Mouse (Mus musculus) kidney, adult 9 months (tissue): Measurements from ENCODE around the gene Rps18.
"Not testable (repeated sequence)": the region's sequence is repeated elsewhere in the genome, so short reads cannot be mapped to it uniquely, and the experiment has no call there.

Experiments
- DNase-seq: peaks from one replicate; pipeline ENCODE4 v3.0.0; 2022

Gene Rps18

GRCm38 (mm10) chr17:33965846-33966550 is 10.2 kb upstream of the Rps18 start:
- no peak for DNase-seq

DNA sequence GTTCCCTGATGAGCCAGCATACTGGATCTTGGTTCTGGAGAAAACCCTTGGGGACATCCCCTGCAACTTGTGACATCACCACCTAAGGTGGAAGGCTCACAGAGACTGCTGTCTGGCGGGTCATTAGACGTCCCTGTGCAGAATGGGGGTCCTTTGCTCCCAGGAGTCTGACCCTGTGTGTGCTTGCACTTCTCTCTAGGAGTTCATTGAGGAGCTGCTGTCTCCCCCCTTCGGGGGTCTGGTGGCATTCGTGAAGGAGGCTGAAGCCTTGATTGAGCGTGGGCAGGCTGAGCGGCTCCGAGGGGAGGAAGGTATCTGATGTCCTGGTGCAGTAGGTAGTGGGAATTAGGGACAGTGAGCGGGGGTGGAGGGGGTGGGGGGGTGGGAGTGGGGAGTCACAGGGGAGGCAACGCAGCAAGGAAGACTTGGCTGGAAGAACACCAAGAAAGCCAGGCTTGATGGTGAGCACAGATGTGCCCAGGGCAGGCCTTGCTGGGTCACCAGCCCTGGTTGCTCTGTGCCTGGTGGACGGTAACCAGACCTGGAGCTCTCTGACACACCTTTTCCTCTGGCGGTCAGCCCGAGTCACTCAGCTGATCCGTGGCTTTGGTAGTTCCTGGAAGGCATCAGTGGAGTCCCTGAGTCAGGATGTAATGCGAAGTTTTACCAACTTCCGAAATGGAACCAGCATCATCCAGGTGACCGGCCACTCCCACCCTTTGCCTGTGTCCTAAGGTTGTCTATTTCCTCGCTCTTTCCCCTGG is 9.5 kb upstream of the Rps18 start:
- DNase-seq, result no peak

- DNase-seq, result no peak
Observed at GRCm38 (mm10) chr17:33962876-33963275, 7.1 kb upstream of the Rps18 start.

DNA sequence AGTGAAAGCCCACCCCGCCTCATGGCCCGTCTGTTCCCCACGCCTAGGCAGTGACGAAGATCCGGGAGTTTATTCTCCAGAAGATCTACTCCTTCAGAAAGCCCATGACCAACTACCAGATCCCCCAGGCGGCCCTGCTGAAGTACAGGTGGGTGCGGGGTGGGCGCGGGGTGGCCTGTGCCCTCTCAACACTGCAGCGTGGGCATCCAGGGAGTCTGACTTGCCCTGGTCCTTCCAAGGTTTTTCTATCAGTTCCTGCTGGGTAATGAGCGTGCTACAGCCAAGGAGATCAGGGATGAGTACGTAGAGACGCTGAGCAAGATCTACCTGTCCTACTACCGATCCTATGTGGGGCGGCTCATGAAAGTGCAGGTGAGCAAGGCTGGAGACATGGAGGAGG is 4.1 kb upstream of the Rps18 start:
- DNase-seq, result no peak

- DNase-seq, result no peak
Observed at GRCm38 (mm10) chr17:33959135-33959534, 3.3 kb upstream of the Rps18 start.

GRCm38 (mm10) chr17:33958451-33958850 is 2.6 kb upstream of the Rps18 start:
- no peak for DNase-seq

GRCm38 (mm10) chr17:33957493-33957892 is 1.7 kb upstream of the Rps18 start:
- no peak for DNase-seq

DNA sequence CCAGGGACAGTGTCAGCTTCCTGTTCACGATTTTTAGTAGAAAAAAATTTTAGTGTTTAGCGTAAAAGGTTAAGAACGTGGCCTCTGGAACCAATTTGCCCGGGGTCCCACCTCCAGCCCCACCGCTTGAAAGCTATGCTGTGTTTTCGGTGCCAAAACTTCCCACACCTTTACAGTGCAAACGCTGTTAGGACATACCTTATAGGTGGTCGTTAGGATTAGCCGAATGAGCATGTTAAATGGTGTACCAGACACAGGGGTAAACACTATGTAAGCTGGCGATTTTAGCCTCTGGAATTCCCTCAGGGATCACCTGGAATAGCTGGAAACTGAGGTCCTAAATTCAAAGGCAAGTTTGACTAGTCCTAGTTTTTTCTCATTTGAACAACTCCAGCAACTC is 535 bp upstream of the Rps18 start:
- DNase-seq, result no peak

DNA sequence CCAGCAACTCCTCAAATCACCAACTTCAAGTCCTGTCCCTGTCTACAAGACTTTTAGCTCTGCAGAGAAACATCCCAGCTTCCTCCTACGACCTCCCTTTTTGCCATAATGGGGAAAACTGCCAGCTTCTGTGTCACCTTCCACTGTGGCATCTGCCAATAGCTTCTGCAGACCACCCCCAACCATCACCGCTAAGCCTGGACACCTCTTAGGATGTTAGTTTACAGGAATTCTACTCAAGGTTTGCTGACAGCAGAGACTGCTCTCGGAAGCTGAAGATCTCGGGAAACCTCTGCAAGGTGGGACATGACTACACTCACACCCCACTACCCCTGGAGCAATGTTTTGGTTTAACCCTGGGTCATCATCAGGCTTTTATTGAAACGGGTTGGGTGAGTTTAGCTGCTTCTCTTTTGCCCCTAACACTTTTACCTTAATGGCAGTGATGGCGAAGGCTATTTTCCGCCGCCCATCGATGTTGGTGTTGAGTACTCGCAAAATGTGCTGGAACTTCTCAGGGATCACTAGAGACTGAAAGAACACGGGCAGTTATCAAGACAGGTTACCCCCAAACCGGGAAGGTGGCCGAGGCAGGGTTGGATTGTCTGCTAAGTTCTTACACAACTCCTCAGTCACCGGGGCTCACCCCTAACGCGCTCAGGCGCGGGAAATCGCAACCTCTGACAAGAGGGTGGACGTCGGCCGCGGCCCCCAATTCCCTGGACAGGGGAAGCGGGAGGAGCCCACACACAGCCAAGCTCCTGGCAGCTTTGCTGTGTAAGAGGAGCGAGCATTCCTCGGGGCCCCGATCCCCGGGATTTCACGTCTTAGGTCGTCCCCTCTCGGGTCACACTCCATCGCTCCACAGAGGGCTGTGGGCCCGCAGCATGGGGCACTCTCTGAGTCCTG is 901 bp downstream of the Rps18 start:
- peak; percentile 47 for DNase-seq

DNA sequence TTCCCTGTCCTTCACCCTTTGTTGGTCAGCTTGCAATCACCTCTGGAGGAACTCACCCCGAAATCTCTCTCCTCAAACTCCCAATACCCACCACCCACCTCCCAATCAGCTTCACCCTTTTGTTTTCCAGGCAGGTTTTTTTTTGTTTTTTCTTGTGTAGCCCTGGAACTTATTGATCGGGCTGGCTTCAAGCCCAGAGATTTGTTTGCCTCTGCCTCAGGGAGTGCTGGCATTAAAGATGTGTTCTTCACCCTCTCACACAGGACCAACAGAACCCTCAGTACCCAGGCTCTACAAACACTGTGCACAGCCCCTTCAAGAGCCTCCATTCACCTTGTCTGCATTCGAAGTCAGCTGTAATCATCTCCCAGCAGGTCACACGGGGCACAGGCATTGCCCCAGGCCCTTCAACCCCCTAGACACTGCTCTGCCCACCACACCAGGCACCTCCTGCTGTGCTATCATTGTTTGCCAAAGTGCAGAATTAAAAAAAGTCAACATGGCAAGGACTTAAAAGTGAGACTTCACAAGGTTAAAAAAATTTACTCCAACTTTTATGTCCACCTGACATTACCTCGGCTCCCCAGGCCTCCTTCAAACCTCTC is 1.7 kb downstream of the Rps18 start:
- no peak for DNase-seq

GRCm38 (mm10) chr17:33953310-33953709 is 2.5 kb downstream of the Rps18 start:
- no peak for DNase-seq

DNA sequence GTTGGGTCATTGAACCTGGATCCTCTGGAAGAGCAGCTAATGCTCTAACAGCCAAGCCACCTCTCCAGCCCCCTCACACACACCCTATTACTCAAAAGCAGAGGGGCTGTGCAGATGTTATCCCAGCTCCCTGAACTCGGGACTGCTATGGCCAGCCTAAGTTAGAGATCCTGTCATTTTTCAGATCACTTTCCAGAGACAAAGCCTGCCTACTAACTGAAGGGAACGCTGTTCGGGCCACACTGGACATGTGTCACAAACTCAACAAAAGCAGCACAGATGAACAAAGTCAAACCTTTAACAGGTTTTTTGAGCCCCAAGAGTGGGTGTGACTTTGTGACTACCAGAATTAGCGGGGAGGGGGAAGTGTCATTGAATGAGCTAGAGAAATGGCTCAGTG is 2.9 kb downstream of the Rps18 start:
- DNase-seq, result no peak

- not testable (repeated sequence) for DNase-seq
Observed at GRCm38 (mm10) chr17:33952015-33952414, 3.8 kb downstream of the Rps18 start.

DNA sequence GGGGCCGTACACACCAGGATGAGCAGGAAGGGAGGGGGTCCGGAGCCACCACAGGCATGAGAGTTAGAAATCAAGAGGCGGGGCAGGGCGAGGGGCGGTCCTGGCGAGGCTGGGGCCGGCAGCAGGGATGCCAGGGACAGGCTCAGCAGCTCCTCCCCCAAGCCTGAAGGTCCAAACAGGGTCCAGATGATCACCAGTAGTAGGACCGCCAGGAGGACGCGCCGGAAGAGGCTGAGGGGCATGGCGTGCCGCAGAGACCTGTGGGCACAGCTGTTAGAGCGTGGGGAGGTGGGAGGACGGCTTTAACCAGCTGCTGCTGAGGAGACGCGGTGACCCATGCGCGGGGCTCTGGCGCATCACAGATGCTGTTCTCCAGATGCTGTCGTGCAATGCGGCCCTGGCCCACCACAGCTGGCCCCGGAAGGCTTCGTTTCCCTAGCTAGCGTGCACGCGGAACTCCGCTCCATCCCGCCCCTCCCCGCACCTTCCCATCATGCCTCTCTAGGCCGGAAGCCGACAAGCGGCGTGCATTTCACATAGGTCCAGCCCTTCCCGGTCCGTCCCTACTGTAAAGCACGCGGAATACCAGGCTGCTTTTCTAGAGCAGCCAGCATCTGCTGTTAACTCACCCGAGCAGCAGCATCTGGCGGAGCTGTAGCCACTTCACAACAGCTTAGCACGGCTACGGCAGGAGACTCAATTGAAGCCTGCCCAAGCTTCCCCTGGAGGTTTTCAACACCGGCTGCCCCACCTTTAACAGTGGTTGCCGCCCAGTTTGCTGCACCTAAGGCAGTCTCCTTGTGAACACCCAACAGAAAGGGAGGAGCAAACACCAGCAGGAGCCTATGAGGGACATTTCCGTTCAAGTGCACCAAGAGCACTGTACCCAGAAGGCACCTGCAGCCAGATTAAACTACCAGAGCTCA is 4.5 kb downstream of the Rps18 start, which contains the start of gene B3galt4:
Gene B3galt4 (minus strand): TSS at position 468 of the 926 bp plus-strand sequence.
- peak; percentile 68 for DNase-seq

GRCm38 (mm10) chr17:33950131-33950625 is 5.6 kb downstream of the Rps18 start:
- DNase-seq, result no peak

DNA sequence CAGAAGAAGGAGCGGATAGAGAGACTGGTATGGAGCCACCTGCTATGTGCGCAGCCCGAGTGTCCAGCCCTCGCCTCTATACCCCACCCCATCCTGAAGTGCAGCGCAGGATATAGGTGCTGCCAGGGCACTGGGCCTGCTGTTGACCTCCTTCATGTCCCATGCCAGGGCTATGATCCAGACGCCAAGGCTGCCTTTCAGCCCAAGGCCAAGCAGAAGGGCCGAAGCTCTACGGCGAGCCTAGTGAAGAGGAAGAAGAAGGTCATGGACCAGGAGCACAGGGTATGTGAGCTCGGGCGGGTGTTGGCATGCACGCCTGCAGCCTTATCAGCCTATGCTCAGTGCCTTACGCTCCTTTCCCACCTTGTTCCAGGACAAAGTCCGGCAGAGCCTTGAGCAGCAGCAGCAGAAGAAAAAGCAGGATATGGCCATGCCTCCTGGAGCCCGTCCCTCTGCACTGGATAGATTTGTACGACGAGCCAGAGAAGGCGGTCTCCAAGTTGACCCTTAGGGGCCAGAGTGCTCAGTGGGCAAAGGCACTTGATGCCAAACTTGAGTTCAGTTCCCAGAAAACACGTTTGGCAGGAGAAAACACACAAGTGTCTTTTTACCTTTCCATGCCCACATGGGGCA is 6.8 kb downstream of the Rps18 start:
- no peak for DNase-seq

DNA sequence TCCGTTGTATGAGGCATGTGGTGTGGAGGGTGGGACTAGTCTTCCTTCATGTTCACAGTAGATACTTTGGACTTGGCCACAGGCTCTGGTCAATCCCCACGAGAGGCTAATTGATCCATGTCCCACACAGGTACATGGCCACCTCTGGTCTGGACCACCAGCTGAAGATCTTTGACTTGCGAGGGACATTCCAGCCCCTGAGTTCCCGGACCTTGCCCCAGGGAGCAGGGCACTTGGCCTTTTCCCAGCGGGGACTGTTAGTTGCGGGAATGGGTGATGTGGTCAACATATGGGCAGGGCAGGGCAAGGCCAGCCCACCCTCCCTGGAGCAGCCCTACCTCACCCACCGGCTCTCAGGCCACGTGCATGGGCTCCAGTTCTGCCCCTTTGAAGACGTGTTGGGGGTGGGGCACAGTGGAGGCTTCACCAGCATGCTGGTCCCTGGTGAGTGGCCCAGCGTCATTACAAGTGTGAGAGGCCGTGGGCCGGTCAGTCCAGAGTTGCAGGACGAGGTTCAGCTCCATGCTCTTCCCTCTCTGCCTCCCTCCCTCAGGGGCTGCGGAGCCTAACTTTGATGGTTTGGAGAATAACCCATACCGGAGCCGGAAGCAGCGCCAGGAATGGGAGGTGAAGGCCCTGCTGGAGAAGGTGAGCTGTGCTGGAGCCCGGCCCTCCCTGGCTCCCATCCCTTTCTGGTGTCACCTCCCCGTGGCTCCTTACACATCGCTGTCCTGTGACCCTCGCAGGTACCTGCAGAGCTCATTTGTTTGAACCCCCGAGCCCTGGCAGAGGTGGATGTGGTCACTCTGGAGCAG is 7.5 kb downstream of the Rps18 start:
- no peak for DNase-seq

DNA sequence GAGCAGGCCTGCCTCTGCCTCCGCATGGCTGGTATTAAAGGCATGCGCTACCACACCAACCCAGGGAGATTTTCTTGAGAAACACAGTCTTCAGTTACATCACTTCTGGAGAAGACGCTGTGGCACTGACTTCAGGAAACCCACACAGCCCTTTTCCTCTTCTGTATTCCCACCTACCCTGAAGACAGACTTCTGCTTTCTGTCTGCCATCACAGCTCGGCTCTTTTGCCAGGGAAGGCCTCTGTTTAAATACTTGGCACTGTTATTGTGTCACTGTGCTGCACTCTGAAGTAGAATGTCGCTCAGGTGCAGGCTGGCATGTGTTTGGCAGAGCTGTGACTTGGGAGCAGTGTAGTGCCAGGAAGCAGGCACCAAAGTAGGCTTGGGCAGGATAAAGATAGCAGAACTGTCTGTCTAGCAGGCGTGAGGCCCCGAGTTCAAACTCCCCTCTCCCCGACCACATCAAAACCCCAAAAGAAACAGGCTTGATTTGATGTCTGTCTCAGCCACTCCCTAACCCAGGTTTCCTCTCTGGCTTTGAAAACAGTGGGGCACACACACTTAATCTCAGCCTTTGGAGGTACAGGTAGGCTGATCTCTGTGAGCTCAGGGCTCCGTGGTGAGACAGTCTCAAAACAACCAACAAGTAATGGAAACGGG is 8.2 kb downstream of the Rps18 start:
- no peak for DNase-seq

DNA sequence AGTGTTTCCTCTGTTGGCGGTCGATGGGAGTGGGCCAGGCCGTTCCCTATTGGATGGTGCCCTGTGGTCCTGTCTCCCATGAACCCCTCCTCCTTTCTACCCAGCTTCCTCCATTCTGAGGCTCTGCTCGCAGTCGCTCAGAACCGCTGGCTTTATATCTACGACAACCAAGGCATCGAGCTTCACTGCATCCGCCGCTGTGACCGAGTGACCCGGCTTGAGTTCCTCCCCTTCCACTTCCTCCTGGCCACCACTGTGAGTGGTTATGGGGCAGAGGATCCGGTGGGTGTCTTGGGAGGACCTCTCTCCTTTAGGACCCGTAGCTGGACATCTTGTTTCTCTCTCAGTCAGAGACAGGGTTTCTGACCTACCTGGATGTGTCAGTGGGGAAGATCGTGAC is 12.3 kb downstream of the Rps18 start:
- DNase-seq, result no peak

- DNase-seq, result no peak
Observed at GRCm38 (mm10) chr17:33941381-33941780, 14.4 kb downstream of the Rps18 start.
